Mouse (Mus musculus): ENCODE measurements at regions not wholly inside any gene's neighbourhood (a gene's known extent, or its start where the extent isn't known, plus 50 kb on each side); places are given as distances from the start of the nearest gene placed in this dataset.

GRCm38 (mm10) chr8:15634769-15635366 is 589.0 kb upstream of the BB014433 start:
- TF ChIP-seq POLR2A (IDR thresholded peaks at IDR 0.05; ENCODE audit: borderline replicate concordance, extremely low read depth, insufficient read depth, insufficient read length, poor library complexity, severe bottlenecking) = no peak
- TF ChIP-seq CTCF (IDR thresholded peaks at IDR 0.05; ENCODE audit: borderline replicate concordance, extremely low read depth, insufficient read depth, insufficient read length) = no peak
